Mouse (Mus musculus) mouse embryonic stem cell (cell line): ENCODE measurements around the gene Sstr2.

ENCODE experiments used
- in situ Hi-C, 2 experiments: fragments of 300-500 bp; cut with MboI; formaldehyde crosslinking; loops; 1 replicate in 1 of 2; 3 replicates in 1 of 2; pipeline ENCODE4 v1.14.3; 2019 to 2020; ENCODE audit warnings: low sequenced_read_pairs in 2 of 2, low pct_unique_long_range_greater_than_20kb in 1 of 2, mixed read lengths in 1 of 2; ENCODE audit not compliant: unreplicated experiment in 1 of 2

Sstr2 gene

DNA sequence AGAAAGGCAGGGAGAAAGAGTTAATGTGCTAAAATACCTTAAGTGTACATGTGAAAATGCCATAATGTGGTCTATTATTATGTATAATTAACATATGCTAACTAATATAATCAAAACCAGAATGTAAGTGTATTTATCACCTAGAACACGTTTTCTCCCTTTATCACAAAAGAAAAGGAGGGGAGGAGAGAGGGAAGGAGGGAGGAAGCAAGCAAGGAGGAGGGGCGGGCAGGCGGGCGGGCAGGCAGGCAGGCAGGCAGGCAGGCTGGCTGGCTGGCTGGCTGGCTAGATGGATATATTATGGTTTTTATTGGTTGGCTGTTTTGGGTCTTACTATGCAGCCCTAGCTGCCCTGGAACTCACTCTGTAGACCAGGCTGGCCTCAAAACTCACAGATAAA lies 50.6 kb downstream of the Sstr2 start:
- in situ Hi-C loops, result no loop called here

DNA sequence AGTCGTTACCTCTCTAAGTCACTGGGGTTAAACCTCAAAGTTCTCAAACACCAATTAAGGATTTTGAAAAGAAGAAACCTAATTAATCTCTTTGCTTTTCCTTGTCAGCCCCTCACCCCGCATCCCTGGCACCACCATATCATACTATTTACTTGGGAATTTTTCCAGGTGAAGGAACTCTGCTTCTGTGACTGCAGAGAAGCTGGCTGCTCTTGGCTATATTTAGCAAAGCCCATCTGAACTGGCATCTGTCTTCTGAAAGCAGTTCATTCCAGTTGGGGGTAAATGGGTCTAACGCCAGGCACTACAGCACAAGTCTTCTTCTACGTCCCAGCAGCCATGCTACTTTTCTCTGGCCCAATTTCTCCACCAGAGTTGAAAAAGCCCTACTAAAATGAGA lies 54.5 kb downstream of the Sstr2 start:
- in situ Hi-C loops, result no loop called here

DNA sequence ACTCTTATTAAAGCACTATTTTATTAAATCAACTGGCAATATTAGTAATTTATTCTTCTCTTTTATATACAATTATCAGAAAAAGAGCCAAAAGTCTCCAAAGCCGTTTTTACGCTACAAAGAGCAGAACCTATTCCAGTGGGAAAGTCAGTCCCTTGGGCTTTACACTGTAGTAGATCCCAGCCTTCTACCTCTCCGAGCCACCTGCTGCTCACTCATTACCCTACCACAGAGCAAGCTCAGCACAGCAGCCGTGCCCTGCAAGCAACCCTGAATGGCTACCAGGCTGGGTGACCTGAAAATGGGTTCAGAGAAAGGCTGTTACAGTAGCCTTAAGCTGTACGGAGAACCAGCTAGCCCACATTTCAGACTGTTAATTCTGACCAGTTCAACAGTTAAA lies 55.5 kb downstream of the Sstr2 start:
- in situ Hi-C loops, result no loop called here
